Mouse (Mus musculus) megakaryocyte, adult 5-6 weeks (primary cell): ENCODE data around the gene Ten1. TPM values are rescaled to one million over a fixed set of nuclear protein-coding genes. Genes with fewer than 3 reads are reported as not detected.

ENCODE experiments used
- ATAC-seq: 2 replicates; pipeline ENCODE4 v1.8.0; 2016; ENCODE audit warnings: mild to moderate bottlenecking, inconsistent platforms; ENCODE audit not compliant: poor library complexity, severe bottlenecking
- total RNA-seq, 2 experiments: library from RNA; stranded (forward) in 1 of 2; stranded (reverse) in 1 of 2; fragments of 153-499, 151-499 nt in 1 of 2; fragments of 221-1000, 200-1000 nt in 1 of 2; gene quantifications; 2 replicates each; pipeline versions ENCODE4 v1.2.3 to v1.2.4; 2015 to 2017

The Ten1 gene
- total RNA-seq, 2 experiments from 2014 or later: 27.2 to 63.9 TPM

- ATAC-seq: no peak
Observed at GRCm38 (mm10) chr11:116234901-116235300, 36.2 kb downstream of the Ten1 start.

- peak; percentile 79 for ATAC-seq
Observed at GRCm38 (mm10) chr11:116237742-116238395, 39.2 kb downstream of the Ten1 start, which contains the start of gene Evpl. Evpl (minus strand) TSS chr11:116238077.

GRCm38 (mm10) chr11:116239797-116240196 lies 41.1 kb downstream of the Ten1 start:
- no peak for ATAC-seq

- ATAC-seq: no peak
Observed at GRCm38 (mm10) chr11:116241744-116242235, 43.1 kb downstream of the Ten1 start.

- no peak for ATAC-seq
Observed at GRCm38 (mm10) chr11:116244580-116244979, 45.9 kb downstream of the Ten1 start.

- ATAC-seq: no peak
Observed at GRCm38 (mm10) chr11:116245616-116246015, 47.0 kb downstream of the Ten1 start.

- no peak for ATAC-seq
Observed at GRCm38 (mm10) chr11:116247502-116248222, 49.0 kb downstream of the Ten1 start.

GRCm38 (mm10) chr11:116250898-116251297 lies 52.2 kb downstream of the Ten1 start:
- no peak for ATAC-seq

- ATAC-seq: no peak
Observed at GRCm38 (mm10) chr11:116253076-116253600, 54.5 kb downstream of the Ten1 start.

- ATAC-seq: peak; percentile 69
Observed at GRCm38 (mm10) chr11:116254627-116255026, 56.0 kb downstream of the Ten1 start.

- no peak for ATAC-seq
Observed at GRCm38 (mm10) chr11:116255090-116255981, 56.7 kb downstream of the Ten1 start.

GRCm38 (mm10) chr11:116255982-116256675 lies 57.5 kb downstream of the Ten1 start:
- ATAC-seq: no peak

GRCm38 (mm10) chr11:116259461-116259860 lies 60.8 kb downstream of the Ten1 start:
- ATAC-seq: no peak

- no peak for ATAC-seq
Observed at GRCm38 (mm10) chr11:116260259-116260658, 61.6 kb downstream of the Ten1 start.

Other genes starting within 250 kb of the Ten1 start
- 0.09 TPM in 1 of 2 replicates, not detected in the other for gene Itgb4, start 224.1 kb upstream of the Ten1 start, total RNA-seq (2015)
- not detected in 2 replicates for gene Itgb4, start 224.1 kb upstream of the Ten1 start, total RNA-seq (2017)
- gene Galk1, start 186.1 kb upstream of the Ten1 start, total RNA-seq (2015): 4.6 and 5.0 TPM in 2 replicates
- gene Galk1, start 186.1 kb upstream of the Ten1 start, total RNA-seq (2017): 10.4 and 10.8 TPM in 2 replicates
- gene H3f3b, start 170.9 kb upstream of the Ten1 start, total RNA-seq (2015): 756 and 808 TPM in 2 replicates
- 735 and 795 TPM in 2 replicates for gene H3f3b, start 170.9 kb upstream of the Ten1 start, total RNA-seq (2017)
- gene Unk, start 168.5 kb upstream of the Ten1 start, total RNA-seq (2015): 10.1 and 10.5 TPM in 2 replicates
- gene Unk, start 168.5 kb upstream of the Ten1 start, total RNA-seq (2017): 7.8 and 8.3 TPM in 2 replicates
- 16.5 and 18.2 TPM in 2 replicates for gene Unc13d, start 120.9 kb upstream of the Ten1 start, total RNA-seq (2015)
- 26.7 and 27.7 TPM in 2 replicates for gene Unc13d, start 120.9 kb upstream of the Ten1 start, total RNA-seq (2017)
- 89.9 and 100 TPM in 2 replicates for gene Wbp2, start 111.9 kb upstream of the Ten1 start, total RNA-seq (2015)
- gene Wbp2, start 111.9 kb upstream of the Ten1 start, total RNA-seq (2017): 39.5 and 49.8 TPM in 2 replicates
- gene Trim47, start 71.6 kb upstream of the Ten1 start, total RNA-seq (2015): 0.47 TPM in 1 of 2 replicates, not detected in the other
- gene Trim47, start 71.6 kb upstream of the Ten1 start, total RNA-seq (2017): 0.07 TPM in 1 of 2 replicates, not detected in the other
- gene Trim65, start 67.7 kb upstream of the Ten1 start, total RNA-seq (2015): 15.8 and 15.9 TPM in 2 replicates
- 7.9 and 10.7 TPM in 2 replicates for gene Trim65, start 67.7 kb upstream of the Ten1 start, total RNA-seq (2017)
- 14.6 and 17.3 TPM in 2 replicates for gene Mrpl38, start 60.0 kb upstream of the Ten1 start, total RNA-seq (2015)
- gene Mrpl38, start 60.0 kb upstream of the Ten1 start, total RNA-seq (2017): 6.9 and 10.0 TPM in 2 replicates
- 2.9 and 5.9 TPM in 2 replicates for gene Fbf1, start 30.7 kb upstream of the Ten1 start, total RNA-seq (2015)
- 5.7 and 6.3 TPM in 2 replicates for gene Fbf1, start 30.7 kb upstream of the Ten1 start, total RNA-seq (2017)
- gene Acox1, start 190 bp downstream of the Ten1 start, total RNA-seq (2015): 15.1 and 18.3 TPM in 2 replicates
- 18.6 and 19.7 TPM in 2 replicates for gene Acox1, start 190 bp downstream of the Ten1 start, total RNA-seq (2017)
- 0.11 TPM in 1 of 2 replicates, not detected in the other for gene Evpl, start 39.2 kb downstream of the Ten1 start, total RNA-seq (2015)
- 0.24 and 0.37 TPM in 2 replicates for gene Evpl, start 39.2 kb downstream of the Ten1 start, total RNA-seq (2017)
- 17.4 and 21.0 TPM in 2 replicates for gene Srp68, start 75.4 kb downstream of the Ten1 start, total RNA-seq (2015)
- gene Srp68, start 75.4 kb downstream of the Ten1 start, total RNA-seq (2017): 17.8 and 19.3 TPM in 2 replicates
- gene Galr2, start 82.1 kb downstream of the Ten1 start, total RNA-seq (2015): not detected in 2 replicates
- 0.07 TPM in 1 of 2 replicates, not detected in the other for gene Galr2, start 82.1 kb downstream of the Ten1 start, total RNA-seq (2017)
- gene Exoc7, start 108.4 kb downstream of the Ten1 start, total RNA-seq (2015): 29.2 and 34.8 TPM in 2 replicates
- 20.3 and 27.3 TPM in 2 replicates for gene Exoc7, start 108.4 kb downstream of the Ten1 start, total RNA-seq (2017)
- not detected in 2 replicates for gene Foxj1, start 136.5 kb downstream of the Ten1 start, total RNA-seq (2015)
- not detected in 2 replicates for gene Foxj1, start 136.5 kb downstream of the Ten1 start, total RNA-seq (2017)
- gene Rnf157, start 214.2 kb downstream of the Ten1 start, total RNA-seq (2015): 6.2 and 7.0 TPM in 2 replicates
- gene Rnf157, start 214.2 kb downstream of the Ten1 start, total RNA-seq (2017): 5.7 and 7.1 TPM in 2 replicates
- 94.1 and 112 TPM in 2 replicates for gene Ubald2, start 235.2 kb downstream of the Ten1 start, total RNA-seq (2015)
- 58.4 and 64.0 TPM in 2 replicates for gene Ubald2, start 235.2 kb downstream of the Ten1 start, total RNA-seq (2017)